Mouse (Mus musculus) liver, embryonic 15.5 days (tissue): ENCODE data around the gene Magi2. TPM values are rescaled to one million over a fixed set of nuclear protein-coding genes. Genes with fewer than 3 reads are reported as not detected.

Experiments used
- ATAC-seq: fragments of 200-750 bp; cut with Nextera tagmentation; 2 replicates; pipeline ENCODE4 v1.8.0; 2017; ENCODE audit warnings: moderate number of reproducible peaks, mild to moderate bottlenecking, moderate library complexity; ENCODE audit not compliant: insufficient read depth
- H3K27ac ChIP-seq: fragments of 300-500 bp; sonication (generic); replicated peaks from 2 replicates; pipeline ENCODE4 v1.5.1; 2015; ENCODE audit warnings: mild to moderate bottlenecking, inconsistent platforms
- H3K27me3 ChIP-seq: fragments of 300-500 bp; sonication (generic); 2 replicates; pipeline ENCODE4 v1.6.1; 2015; ENCODE audit warnings: mild to moderate bottlenecking, inconsistent platforms
- H3K36me3 ChIP-seq: fragments of 300-500 bp; sonication (generic); replicated peaks from 2 replicates; pipeline ENCODE4 v1.6.1; 2015; ENCODE audit warnings: moderate library complexity, mild to moderate bottlenecking, inconsistent platforms
- H3K4me1 ChIP-seq: fragments of 300-500 bp; sonication (generic); replicated peaks from 2 replicates; pipeline ENCODE4 v1.6.1; 2015; ENCODE audit warnings: inconsistent platforms
- H3K4me2 ChIP-seq: fragments of 300-500 bp; sonication (generic); 2 replicates; pipeline ENCODE4 v1.6.1; 2015; ENCODE audit warnings: moderate library complexity, mild to moderate bottlenecking, inconsistent platforms
- H3K4me3 ChIP-seq: fragments of 300-500 bp; sonication (generic); replicated peaks from 2 replicates; pipeline ENCODE4 v1.5.1; 2015; ENCODE audit warnings: mild to moderate bottlenecking, inconsistent platforms
- H3K9ac ChIP-seq: fragments of 300-500 bp; sonication (generic); 2 replicates; pipeline ENCODE4 v1.6.1; 2015; ENCODE audit warnings: moderate library complexity, mild to moderate bottlenecking, inconsistent platforms
- H3K9me3 ChIP-seq: fragments of 300-500 bp; sonication (generic); replicated peaks from 2 replicates; pipeline ENCODE4 v1.6.1; 2016; ENCODE audit warnings: inconsistent platforms
- WGBS: fragments of 180-500 bp; shearing (Covaris S2); methylation state at CpG from one replicate; pipeline ENCODE4 v1.1.7; 2015; ENCODE audit warnings: mixed read lengths; ENCODE audit not compliant: insufficient replicate concordance; 5-methylcytosine and 5-hydroxymethylcytosine counted together
- polyA plus RNA-seq: library from polyadenylated mRNA; unstranded; fragments of >200 nt; fragmentation: Nextera tagmentation; extraction: Ambion mirVana; gene quantifications from 2 replicates; pipeline ENCODE4 v1.2.1, GENCODE M21; 2015

Gene Magi2
- polyA plus RNA-seq, 1 experiment from 2014 or later, result 0.13 TPM

DNA sequence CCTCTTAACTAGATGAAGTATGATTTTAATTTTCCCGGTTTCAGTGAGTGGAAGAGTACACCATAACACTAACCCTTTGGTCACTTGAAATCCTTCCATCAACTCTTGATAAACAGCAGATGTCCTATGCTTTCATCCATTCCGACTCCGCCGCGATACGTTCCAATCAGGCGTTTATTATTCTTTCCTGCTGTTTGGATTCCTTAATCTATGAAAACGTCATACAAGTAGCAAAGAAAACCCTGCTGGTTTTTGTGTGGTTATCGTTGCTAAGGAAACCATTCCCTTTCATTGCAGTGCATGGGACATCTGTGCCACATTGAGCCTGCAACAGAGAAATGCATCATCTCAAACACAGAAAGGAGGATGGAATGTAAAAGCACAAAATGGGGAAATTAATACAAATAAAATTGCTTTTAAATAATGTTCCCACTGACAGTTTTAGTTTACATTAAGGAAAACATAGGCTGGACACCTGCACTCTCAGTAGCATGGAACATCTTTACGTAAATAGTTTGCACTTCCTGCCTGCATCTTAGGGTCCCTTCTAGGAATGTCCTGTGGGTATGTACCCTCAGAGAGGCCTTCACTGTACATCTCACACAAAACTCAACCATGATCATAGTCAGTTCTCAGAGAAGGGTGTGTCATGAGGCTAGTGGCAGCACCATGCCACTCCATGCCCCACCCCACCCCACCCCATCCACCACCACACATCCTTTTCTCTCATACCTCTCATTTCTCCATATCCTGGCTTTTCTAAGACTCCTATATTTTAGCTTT is 914.0 kb downstream of the Magi2 start:
- H3K4me3 ChIP-seq, result no peak overlapping the region
- no peaks in the 10 kb centered on the region for H3K4me1 ChIP-seq
- H3K36me3 ChIP-seq, result no peaks in the 10 kb centered on the region
- no peaks in the 10 kb centered on the region for H3K9me3 ChIP-seq
- no peak overlapping the region for H3K27ac ChIP-seq
- ATAC-seq, result no peak
- WGBS, result 68% methylated on average over 10 of the region's 10 CpGs
- H3K9ac ChIP-seq, result no peak overlapping the region
- no peaks in the 10 kb centered on the region for H3K27me3 ChIP-seq
- no peak overlapping the region for H3K4me2 ChIP-seq

DNA sequence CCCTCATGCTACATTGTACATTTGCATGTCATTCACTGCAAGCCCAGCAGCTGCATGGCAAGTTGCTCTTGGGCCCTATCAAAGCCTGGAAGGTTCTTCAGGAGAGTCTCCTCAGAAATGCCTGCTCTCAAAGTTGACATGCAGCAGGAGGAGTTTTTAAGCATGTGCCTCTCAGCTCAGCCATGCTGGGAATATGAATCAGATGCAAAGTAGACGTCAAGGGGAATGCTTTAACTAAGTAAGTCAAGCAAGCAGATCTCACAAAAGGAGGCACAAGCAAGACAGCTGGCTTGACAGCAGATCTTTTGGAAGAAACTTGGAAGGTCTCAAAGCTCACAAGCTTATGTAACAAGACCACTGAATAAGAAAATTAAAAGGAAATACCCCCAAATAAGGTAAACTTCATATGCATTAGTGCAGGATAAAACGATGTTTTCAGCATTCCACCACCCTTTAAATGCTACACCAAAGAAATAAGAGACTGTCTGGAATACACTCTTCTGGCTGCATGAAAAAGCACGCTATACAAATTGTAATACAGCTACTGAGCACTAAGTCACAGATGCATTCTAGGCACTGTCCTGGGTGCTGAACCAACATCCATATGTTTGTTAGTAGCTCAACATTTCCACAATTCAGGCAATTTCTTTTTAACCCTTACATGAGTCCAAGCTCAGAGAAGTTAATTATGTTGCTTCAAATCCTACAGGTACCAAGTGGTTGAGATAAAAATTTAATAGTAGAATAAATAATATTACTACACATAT is 926.7 kb downstream of the Magi2 start:
- H3K4me2 ChIP-seq, result no peak overlapping the region
- H3K27me3 ChIP-seq, result no peaks in the 10 kb centered on the region
- 31% methylated on average over 3 of the region's 3 CpGs for WGBS
- H3K9me3 ChIP-seq, result no peaks in the 10 kb centered on the region
- no peak overlapping the region for H3K4me3 ChIP-seq
- no peak for ATAC-seq
- no peaks in the 10 kb centered on the region for H3K36me3 ChIP-seq
- no peaks in the 10 kb centered on the region for H3K4me1 ChIP-seq
- no peak overlapping the region for H3K27ac ChIP-seq
- no peak overlapping the region for H3K9ac ChIP-seq

DNA sequence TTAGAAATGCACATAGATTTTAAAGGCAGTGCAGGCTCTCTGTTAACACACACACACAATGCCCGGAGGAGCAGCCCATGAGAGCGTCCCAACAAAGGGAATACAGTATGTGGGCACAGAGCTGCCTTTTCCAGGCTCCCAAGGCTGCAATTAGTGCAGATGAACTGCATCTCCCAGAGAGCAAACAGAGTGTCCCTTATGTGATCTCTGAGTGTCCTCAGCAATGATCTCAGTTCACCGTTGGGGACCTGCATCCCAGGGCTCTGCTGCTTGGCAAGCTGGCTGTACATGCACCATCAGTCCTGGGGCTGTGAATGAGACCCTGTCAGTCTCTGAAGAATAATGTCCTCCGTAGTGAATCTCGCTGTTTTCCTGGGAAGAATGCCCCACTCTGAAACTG is 969.9 kb downstream of the Magi2 start:
- Histone ChIP-seq H3K4me2 (no peak overlapping the region), H3K4me1 (no peaks in the 10 kb centered on the region), H3K9ac (no peak overlapping the region), H3K4me3 (no peak overlapping the region), H3K9me3 (no peaks in the 10 kb centered on the region), H3K27me3 (no peaks in the 10 kb centered on the region), H3K36me3 (no peaks in the 10 kb centered on the region), H3K27ac (no peak overlapping the region)
- no peak for ATAC-seq
- 52% methylated on average over 5 of the region's 5 CpGs for WGBS

DNA sequence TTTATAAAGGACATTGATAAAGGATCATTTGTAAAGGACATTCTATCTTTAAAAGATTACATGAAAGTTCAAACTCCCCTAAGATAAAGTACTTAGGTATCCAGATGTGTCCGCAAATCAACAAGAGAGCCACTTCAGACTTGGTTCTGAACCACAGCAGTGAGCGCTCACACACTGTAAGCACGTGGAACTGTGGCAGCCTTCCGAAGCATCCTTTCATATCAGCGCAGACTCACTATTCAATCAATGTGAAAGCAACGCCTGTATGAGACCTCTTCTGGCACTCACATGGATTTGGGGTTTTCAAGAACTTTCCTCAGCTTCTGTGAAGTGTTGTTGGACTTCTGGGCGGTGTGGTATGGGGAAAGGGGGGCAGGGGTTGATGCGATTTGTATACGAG is 970.6 kb downstream of the Magi2 start:
- 59% methylated on average over 9 of the region's 9 CpGs for WGBS

DNA sequence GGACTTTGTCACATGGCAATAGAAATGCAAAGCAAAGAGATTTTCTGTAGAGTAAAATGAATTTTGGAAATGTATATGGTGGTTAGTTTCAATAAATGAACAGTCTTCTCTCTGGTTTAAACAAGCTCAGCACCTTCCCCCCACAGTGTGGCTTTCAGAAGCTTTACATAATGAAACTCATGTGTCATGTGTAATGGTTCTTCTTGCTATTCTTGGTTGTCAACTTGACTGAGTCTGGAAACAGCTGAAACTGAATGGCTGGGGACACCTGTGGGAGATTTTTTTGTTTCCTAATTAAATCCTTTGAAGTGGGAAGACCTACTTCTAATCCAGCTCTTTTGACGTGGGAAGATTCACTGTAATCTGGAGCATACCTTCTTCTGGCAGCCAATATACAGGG is 974.5 kb downstream of the Magi2 start:
- ATAC-seq, result no peak
- Histone ChIP-seq H3K27me3 (no peaks in the 10 kb centered on the region), H3K27ac (no peak overlapping the region), H3K9ac (no peak overlapping the region), H3K4me1 (no peaks in the 10 kb centered on the region), H3K36me3 (no peaks in the 10 kb centered on the region), H3K4me2 (no peak overlapping the region), H3K4me3 (no peak overlapping the region), H3K9me3 (no peaks in the 10 kb centered on the region)
- WGBS, result 49% methylated on average over 1 of the region's 1 CpGs

More for the DNA sequence above, 970.6 kb downstream of the Magi2 start:
- Histone ChIP-seq H3K4me2 (no peak overlapping the region), H3K27ac (no peak overlapping the region), H3K4me3 (no peak overlapping the region), H3K9me3 (no peaks in the 10 kb centered on the region), H3K9ac (no peak overlapping the region), H3K36me3 (no peaks in the 10 kb centered on the region), H3K4me1 (no peaks in the 10 kb centered on the region), H3K27me3 (no peaks in the 10 kb centered on the region)
- ATAC-seq, result no peak

DNA sequence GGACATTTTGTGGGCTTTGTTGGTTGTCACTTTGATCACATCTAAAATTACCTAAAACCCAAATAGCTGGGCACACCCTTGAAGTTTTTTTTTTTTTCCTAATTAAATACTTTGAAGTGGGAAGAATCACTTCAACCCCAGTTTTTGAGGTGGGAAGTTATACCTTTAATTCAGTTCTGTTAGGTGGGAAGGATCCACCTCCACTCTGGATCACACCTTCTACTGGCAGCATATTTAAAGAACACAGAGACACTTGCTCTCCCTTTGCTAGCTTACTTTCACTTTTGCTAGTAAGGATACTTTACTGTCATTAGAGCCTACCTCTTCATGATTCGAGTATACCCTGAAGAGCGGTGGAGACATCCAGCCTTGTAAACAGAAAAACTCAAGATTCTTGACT is 981.3 kb downstream of the Magi2 start:
- Histone ChIP-seq H3K4me1 (no peaks in the 10 kb centered on the region), H3K27ac (no peak overlapping the region), H3K9ac (no peak overlapping the region), H3K4me3 (no peak overlapping the region), H3K9me3 (no peaks in the 10 kb centered on the region), H3K27me3 (no peaks in the 10 kb centered on the region), H3K4me2 (no peak overlapping the region), H3K36me3 (no peaks in the 10 kb centered on the region)
- 68% methylated on average over 2 of the region's 2 CpGs for WGBS
- ATAC-seq, result no peak

DNA sequence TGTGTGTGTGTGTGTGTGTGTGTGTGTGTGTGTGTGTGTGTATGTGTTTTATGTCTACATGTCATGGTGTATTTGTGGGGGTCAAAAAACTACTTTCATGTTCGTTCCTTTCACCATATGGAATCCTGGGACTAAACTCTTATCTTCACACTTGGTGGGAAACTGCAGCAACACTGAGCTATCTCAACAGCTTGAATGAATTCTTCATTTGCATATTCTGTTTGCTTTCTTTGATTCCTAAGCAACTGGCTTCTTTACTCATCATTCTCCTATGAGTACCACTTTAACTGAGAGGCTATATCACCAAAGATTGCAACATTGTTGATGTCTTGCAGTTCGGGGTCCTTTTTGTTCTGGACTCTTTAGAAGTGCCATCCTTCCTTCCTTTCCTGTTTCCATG is 986.5 kb downstream of the Magi2 start:
- Histone ChIP-seq H3K4me1 (no peaks in the 10 kb centered on the region), H3K4me2 (no peak overlapping the region), H3K27me3 (no peaks in the 10 kb centered on the region), H3K9me3 (no peaks in the 10 kb centered on the region), H3K4me3 (no peak overlapping the region), H3K27ac (no peak overlapping the region), H3K36me3 (no peaks in the 10 kb centered on the region), H3K9ac (no peak overlapping the region)
- WGBS, result 28% methylated on average over 2 of the region's 2 CpGs
- no peak for ATAC-seq

DNA sequence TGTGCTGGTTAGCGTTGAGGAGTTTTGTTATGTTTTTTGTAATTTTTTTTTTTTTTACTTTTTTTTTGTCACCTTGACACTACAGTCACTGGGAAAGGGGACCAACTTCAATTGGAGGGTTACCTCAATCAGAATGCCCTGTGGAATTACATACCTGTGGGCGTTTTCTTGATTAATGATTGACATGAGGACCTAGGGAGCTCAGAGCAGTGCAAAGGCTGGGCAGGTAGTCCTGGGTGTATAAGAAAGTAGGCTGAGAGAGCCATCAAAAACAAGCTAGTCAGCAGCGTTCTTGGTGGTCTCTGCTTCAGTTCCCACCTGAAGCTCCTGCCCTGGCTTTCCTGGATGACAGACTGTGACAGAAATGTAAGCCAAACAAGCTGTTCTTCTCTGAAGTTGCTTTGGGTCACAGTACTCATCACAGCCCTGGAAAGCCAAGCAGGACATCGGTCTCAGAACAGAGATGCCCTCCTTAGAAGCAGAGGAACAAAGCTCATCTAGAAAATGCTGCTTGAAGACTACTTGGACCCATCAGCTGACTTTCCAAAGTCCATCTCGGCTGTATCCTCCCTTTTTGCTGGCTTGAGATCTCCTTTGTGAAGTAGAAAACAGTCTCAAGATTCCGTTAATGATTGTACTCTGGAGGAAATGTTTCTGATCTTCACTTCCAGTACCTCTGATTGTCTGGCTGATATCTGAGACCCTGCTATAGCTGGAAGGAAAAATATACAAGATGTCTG is 999.8 kb downstream of the Magi2 start:
- H3K9ac ChIP-seq, result no peak overlapping the region
- no peaks in the 10 kb centered on the region for H3K4me1 ChIP-seq
- no peak overlapping the region for H3K27ac ChIP-seq
- H3K4me3 ChIP-seq, result no peak overlapping the region
- no peak overlapping the region for H3K4me2 ChIP-seq
- H3K27me3 ChIP-seq, result no peaks in the 10 kb centered on the region
- no peaks in the 10 kb centered on the region for H3K9me3 ChIP-seq
- 55% methylated on average over 6 of the region's 6 CpGs for WGBS
- no peak for ATAC-seq
- no peaks in the 10 kb centered on the region for H3K36me3 ChIP-seq

DNA sequence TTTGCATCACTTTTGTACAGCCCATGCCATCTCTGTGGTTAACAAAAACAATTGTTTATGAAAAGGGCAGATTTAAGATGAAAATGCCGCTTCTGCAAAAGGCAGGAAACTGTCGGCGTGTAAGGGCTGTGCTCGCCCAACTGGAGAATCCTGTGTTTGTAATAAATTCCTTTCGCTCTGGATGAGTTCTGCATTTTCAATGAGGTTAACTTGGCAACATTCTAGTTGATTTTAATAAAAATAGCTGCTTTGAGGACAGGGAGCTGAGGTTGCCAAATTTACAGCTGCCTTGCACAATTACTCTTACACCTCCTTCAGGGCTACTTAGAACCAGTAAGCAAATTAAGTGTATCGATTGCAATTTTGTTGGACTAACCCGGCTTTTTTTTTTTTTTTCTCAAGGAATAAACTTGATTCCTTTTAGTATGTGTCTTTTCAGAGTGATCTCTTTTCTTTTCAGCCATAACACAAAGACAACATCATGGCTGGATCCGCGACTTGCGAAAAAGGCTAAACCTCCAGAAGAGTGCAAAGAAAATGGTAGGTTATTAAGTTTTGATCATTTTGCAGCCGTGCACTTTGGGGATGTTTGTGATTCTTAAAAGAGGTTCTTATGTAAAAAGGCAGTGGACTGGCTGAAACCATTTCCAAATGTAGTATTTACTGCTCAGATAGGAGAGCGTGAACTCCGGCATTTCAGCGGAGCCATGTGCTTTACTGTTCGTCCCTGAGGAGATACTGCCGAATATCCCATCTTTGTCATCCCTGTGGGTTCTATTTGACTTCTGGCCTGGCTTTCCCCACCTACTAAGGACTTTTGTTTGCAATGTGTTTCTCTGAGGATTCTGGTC is 1001.3 kb downstream of the Magi2 start:
- H3K4me1 ChIP-seq, result no peaks in the 10 kb centered on the region
- WGBS, result 67% methylated on average over 16 of the region's 16 CpGs
- H3K4me3 ChIP-seq, result no peak overlapping the region
- H3K9me3 ChIP-seq, result no peaks in the 10 kb centered on the region
- H3K27ac ChIP-seq, result no peak overlapping the region
- H3K4me2 ChIP-seq, result no peak overlapping the region
- no peaks in the 10 kb centered on the region for H3K27me3 ChIP-seq
- ATAC-seq, result no peak
- no peaks in the 10 kb centered on the region for H3K36me3 ChIP-seq
- H3K9ac ChIP-seq, result no peak overlapping the region

DNA sequence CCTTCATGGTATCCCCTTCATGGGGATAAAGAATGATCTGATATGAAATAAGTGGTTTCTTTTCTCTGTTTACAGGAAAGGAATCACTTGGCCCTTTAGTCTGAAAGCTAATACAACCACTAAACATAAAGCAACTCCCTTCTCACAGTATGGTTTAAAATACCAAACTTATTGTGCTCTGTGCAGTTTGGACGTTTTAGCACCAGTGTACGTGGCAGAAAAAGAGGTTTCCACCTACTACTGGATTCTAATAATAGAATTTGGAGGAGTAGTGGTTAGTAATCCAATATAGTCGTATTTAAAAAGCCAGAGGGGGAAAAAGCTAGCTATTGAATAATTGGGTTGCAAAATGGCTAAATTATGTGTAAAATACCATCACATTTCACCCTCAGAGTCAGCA is 1005.1 kb downstream of the Magi2 start:
- H3K4me2 ChIP-seq, result no peak overlapping the region
- H3K9ac ChIP-seq, result no peak overlapping the region
- WGBS, result 46% methylated on average over 3 of the region's 3 CpGs
- no peaks in the 10 kb centered on the region for H3K27me3 ChIP-seq
- H3K36me3 ChIP-seq, result no peaks in the 10 kb centered on the region
- no peak overlapping the region for H3K4me3 ChIP-seq
- no peaks in the 10 kb centered on the region for H3K9me3 ChIP-seq
- ATAC-seq, result no peak
- H3K4me1 ChIP-seq, result no peaks in the 10 kb centered on the region
- no peak overlapping the region for H3K27ac ChIP-seq
